Mouse (Mus musculus) bone marrow, adult 2 months (tissue): Measurements from ENCODE around the gene Cpne4.

Experiments used
- CTCF ChIP-seq: fragments of 200-500 bp; IDR thresholded peaks from 2 replicates; pipeline ENCODE4 v1.5.1; 2011; ENCODE audit warnings: low read length, control low read depth; ENCODE audit not compliant: control insufficient read depth, insufficient read depth
- POLR2A ChIP-seq: fragments of 200-500 bp; IDR thresholded peaks from 2 replicates; pipeline ENCODE4 v1.6.1; 2011; ENCODE audit warnings: low read depth, mild to moderate bottlenecking, control low read depth, low read length, borderline replicate concordance; ENCODE audit not compliant: control insufficient read depth

GRCm38 (mm10) chr9:104710831-104711230 lies 163.7 kb downstream of the Cpne4 start:
- TF ChIP-seq CTCF (no peak), POLR2A (no peak)
